Mouse (Mus musculus): ENCODE measurements around the gene Mmp19. TPM values are rescaled to one million over a fixed set of nuclear protein-coding genes. Genes with fewer than 3 reads are reported as not detected.

Gene Mmp19
- total RNA-seq, 2 experiments from 2014 or later, result 0.39 to 0.78 TPM

GRCm38 (mm10) chr10:128843260-128843659, 52.5 kb downstream of the Mmp19 start:
- intact Hi-C loops (cut with DNase I), result no loop called here
- DNase-seq (ENCODE audit: low spot score in 2 of 2), result no peak

- DNase-seq (ENCODE audit: low spot score in 2 of 2), result no peak
- intact Hi-C loops (cut with DNase I), result loop anchor here (1.0 to 5.0 kb wide), 2 partner anchors 50 to 132 kb away; no protein-coding TSS in a partner anchor
Observed at GRCm38 (mm10) chr10:128845516-128845915, 54.8 kb downstream of the Mmp19 start.

GRCm38 (mm10) chr10:128846664-128847063, 56.0 kb downstream of the Mmp19 start:
- intact Hi-C loops (cut with DNase I), result loop anchor here (5.0 kb wide), 1 partner anchor 131 kb away; no protein-coding TSS in a partner anchor
- no peak for DNase-seq (ENCODE audit: low spot score in 2 of 2)

- intact Hi-C loops (cut with DNase I), result loop anchor here (5.0 kb wide), 1 partner anchor 129 kb away; no protein-coding TSS in a partner anchor
- no peak for DNase-seq (ENCODE audit: low spot score in 2 of 2)
Observed at GRCm38 (mm10) chr10:128848426-128848825, 57.7 kb downstream of the Mmp19 start.

- intact Hi-C loops (cut with DNase I), result no loop called here
- no peak for DNase-seq (ENCODE audit: low spot score in 2 of 2)
Observed at GRCm38 (mm10) chr10:128850339-128850738, 59.6 kb downstream of the Mmp19 start.

Other genes with a start within 250 kb of the Mmp19 start
- gene Zc3h10, start 243.1 kb upstream of the Mmp19 start, total RNA-seq (2021), result 10 to 100 TPM; 13.2 to 13.5 TPM
- gene Rpl41, start 241.6 kb upstream of the Mmp19 start, total RNA-seq (2021), result 1,000 to 10,000 TPM; 1,545 to 1,604 TPM
- gene Pa2g4, start 224.9 kb upstream of the Mmp19 start, total RNA-seq (2021), result 10 to 100 TPM; 56.7 to 62.7 TPM
- 1 to 10 TPM; 5.8 to 7.6 TPM for gene Erbb3, start 201.3 kb upstream of the Mmp19 start, total RNA-seq (2021)
- 100 to 1,000 TPM; 235 to 247 TPM for gene Rps26, start 164.2 kb upstream of the Mmp19 start, total RNA-seq (2021)
- gene Ikzf4, start 144.9 kb upstream of the Mmp19 start, total RNA-seq (2021), result 10 to 100 TPM; 17.9 to 18.9 TPM
- gene Suox, start 116.8 kb upstream of the Mmp19 start, total RNA-seq (2021), result 10 to 100 TPM; 10.8 to 12.3 TPM
- gene Rab5b, start 94.6 kb upstream of the Mmp19 start, total RNA-seq (2021), result 100 to 1,000 TPM; 125 to 132 TPM
- under 1 TPM; 0.39 to 0.96 TPM for gene Pmel, start 86.7 kb upstream of the Mmp19 start, total RNA-seq (2021)
- 1 to 10 TPM; 2.5 to 3.2 TPM for gene Cdk2, start 85.9 kb upstream of the Mmp19 start, total RNA-seq (2021)
- 1 to 10 TPM; 5.1 to 6.3 TPM for gene Dgka, start 46.1 kb upstream of the Mmp19 start, total RNA-seq (2021)
- 10 to 100 TPM; 28.8 to 29.5 TPM for gene Pym1, start 43.0 kb upstream of the Mmp19 start, total RNA-seq (2021)
- gene Dnajc14, start 13.2 kb downstream of the Mmp19 start, total RNA-seq (2021), result 10 to 100 TPM; 65.6 to 66.1 TPM
- gene Tmem198b, start 13.5 kb downstream of the Mmp19 start, total RNA-seq (2021), result 10 to 100 TPM in 1 of 2 experiments, 1 to 10 TPM in 1; 8.8 to 10.2 TPM
- 10 to 100 TPM; 37.1 to 40.7 TPM for gene Sarnp, start 26.4 kb downstream of the Mmp19 start, total RNA-seq (2021)
- gene Ormdl2, start 30.7 kb downstream of the Mmp19 start, total RNA-seq (2021), result 1 to 10 TPM; 6.9 to 7.5 TPM
- 10 to 100 TPM; 12.8 to 14.9 TPM for gene Gdf11, start 100.8 kb downstream of the Mmp19 start, total RNA-seq (2021)
- gene Cd63, start 110.1 kb downstream of the Mmp19 start, total RNA-seq (2021), result 10 to 100 TPM; 65.0 to 74.0 TPM
- 1 to 10 TPM; 6.0 to 8.2 TPM for gene Rdh5, start 132.0 kb downstream of the Mmp19 start, total RNA-seq (2021)
- gene Bloc1s1, start 133.1 kb downstream of the Mmp19 start, total RNA-seq (2021), result 10 to 100 TPM; 81.4 to 86.2 TPM
- 10 to 100 TPM; 12.4 to 15.5 TPM for gene Itga7, start 142.9 kb downstream of the Mmp19 start, total RNA-seq (2021)
- not detected for gene Mettl7b, start 170.1 kb downstream of the Mmp19 start, total RNA-seq (2021)
- gene Olfr9, start 198.5 kb downstream of the Mmp19 start, total RNA-seq (2021), result not detected
- gene Olfr763, start 219.9 kb downstream of the Mmp19 start, total RNA-seq (2021), result not detected
- not detected for gene Olfr764-ps1, start 249.0 kb downstream of the Mmp19 start, total RNA-seq (2021)